Mouse (Mus musculus) testis, adult 2 months (tissue): ENCODE measurements around the gene Cfap157.

Experiments used
- CTCF ChIP-seq: fragments of 200-500 bp; IDR thresholded peaks from 2 replicates; pipeline ENCODE4 v1.5.1; 2012; ENCODE audit warnings: low read depth, mild to moderate bottlenecking, inconsistent platforms, low read length, moderate library complexity; ENCODE audit not compliant: control insufficient read depth, insufficient read depth, insufficient replicate concordance
- POLR2A ChIP-seq: fragments of 200-500 bp; IDR thresholded peaks from 2 replicates; pipeline ENCODE4 v1.6.1; 2012; ENCODE audit warnings: low read depth, mild to moderate bottlenecking, inconsistent platforms, low read length, moderate library complexity; ENCODE audit not compliant: control insufficient read depth

- no peak for TF ChIP-seq POLR2A
- no peak for TF ChIP-seq CTCF
Observed at GRCm38 (mm10) chr2:32771886-32772285, 12.3 kb downstream of the Cfap157 start.
